Mouse (Mus musculus): ENCODE results near the gene Tmprss15. TPM values are rescaled to one million over a fixed set of nuclear protein-coding genes. Genes with fewer than 3 reads are reported as not detected.

The Tmprss15 gene
- polyA plus RNA-seq (2012; ENCODE audit: insufficient read depth, insufficient read length, low replicate concordance, missing spikeins), result not detected in 2 replicates

DNA sequence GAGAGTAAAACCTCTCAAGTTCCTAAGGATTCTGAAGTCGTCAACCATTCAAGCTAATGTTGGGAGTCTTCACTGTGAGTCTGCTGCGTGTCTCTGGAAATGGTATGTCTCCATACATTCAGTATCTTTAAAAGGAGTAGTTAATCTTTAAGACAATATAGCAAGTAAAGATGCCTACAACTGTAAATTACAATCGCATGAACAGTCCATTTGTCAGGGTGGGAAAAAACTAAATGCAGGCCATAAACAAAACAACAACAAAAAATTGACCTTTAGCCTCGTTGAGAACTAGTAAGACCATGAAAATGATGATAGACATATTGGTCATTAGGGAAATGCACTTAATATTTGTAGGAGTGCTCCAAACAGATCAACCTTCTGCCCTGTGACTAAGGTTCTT lies at the start of gene Tmprss15:
Gene Tmprss15, minus strand, starts transcription at position 101 of the 400 bp plus-strand sequence.
- H3K27ac ChIP-seq (ENCODE audit: insufficient read depth, low read depth, low read length), result no peak within 1 kb of the TSS
- TF ChIP-seq CTCF (IDR thresholded peaks at IDR 0.05; ENCODE audit: insufficient read depth, low read depth, low read length) (no peak), POLR2A (IDR thresholded peaks at IDR 0.05; ENCODE audit: insufficient read depth, low read depth, low read length) (no peak)
- no peaks in the 10 kb centered on the region for H3K4me1 ChIP-seq (ENCODE audit: control insufficient read depth, insufficient read depth, low read length)
- WGBS, result 95% methylated on average over 4 of the region's 4 CpGs
- no peak within 1 kb of the TSS for H3K4me3 ChIP-seq (ENCODE audit: insufficient read depth, low read depth, low read length)

DNA sequence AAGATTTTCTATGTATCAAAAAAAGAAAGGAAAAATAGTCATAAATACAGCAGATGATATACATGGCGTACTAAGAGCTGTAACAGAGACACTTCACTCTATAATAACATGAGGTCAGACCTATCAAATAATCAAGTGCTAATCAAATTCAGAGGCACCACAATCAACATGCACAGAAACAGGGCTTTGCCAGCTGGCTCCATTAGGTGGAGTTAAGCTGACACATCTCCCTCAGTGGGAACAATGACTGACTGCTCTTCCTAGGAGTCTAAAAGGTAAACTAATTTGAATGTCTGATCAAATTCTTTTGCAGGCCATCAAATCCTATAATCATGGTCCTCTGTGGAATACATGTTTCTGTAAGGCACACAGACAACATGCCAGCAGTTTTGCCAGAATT lies 24.0 kb upstream of the Tmprss15 start:
- no peak overlapping the region for H3K27ac ChIP-seq (ENCODE audit: insufficient read depth, low read depth, low read length)
- no peaks in the 10 kb centered on the region for H3K4me1 ChIP-seq (ENCODE audit: control insufficient read depth, insufficient read depth, low read length)
- no peak for TF ChIP-seq POLR2A (IDR thresholded peaks at IDR 0.05; ENCODE audit: insufficient read depth, low read depth, low read length)
- H3K4me3 ChIP-seq (ENCODE audit: insufficient read depth, low read depth, low read length), result no peak overlapping the region
- 77% methylated on average over 1 of the region's 1 CpGs for WGBS

- WGBS, result 8% methylated on average over 1 of the region's 1 CpGs
- Histone ChIP-seq H3K4me1 (ENCODE audit: control insufficient read depth, insufficient read depth, low read length) (no peaks in the 10 kb centered on the region), H3K4me3 (ENCODE audit: insufficient read depth, low read depth, low read length) (no peak overlapping the region), H3K27ac (ENCODE audit: insufficient read depth, low read depth, low read length) (no peak overlapping the region)
- no peak for TF ChIP-seq CTCF (IDR thresholded peaks at IDR 0.05; ENCODE audit: insufficient read depth, low read depth, low read length)
- no peak for TF ChIP-seq POLR2A (IDR thresholded peaks at IDR 0.05; ENCODE audit: insufficient read depth, low read depth, low read length)
Measured at GRCm38 (mm10) chr16:79109516-79109915, 18.6 kb upstream of the Tmprss15 start.

GRCm38 (mm10) chr16:79108969-79109368 lies 18.1 kb upstream of the Tmprss15 start:
- Histone ChIP-seq H3K27ac (ENCODE audit: insufficient read depth, low read depth, low read length) (no peak overlapping the region), H3K4me1 (ENCODE audit: control insufficient read depth, insufficient read depth, low read length) (no peaks in the 10 kb centered on the region), H3K4me3 (ENCODE audit: insufficient read depth, low read depth, low read length) (no peak overlapping the region)
- no peak for TF ChIP-seq POLR2A (IDR thresholded peaks at IDR 0.05; ENCODE audit: insufficient read depth, low read depth, low read length)
- TF ChIP-seq CTCF (IDR thresholded peaks at IDR 0.05; ENCODE audit: insufficient read depth, low read depth, low read length), result no peak
- 44% methylated on average over 5 of the region's 5 CpGs for WGBS

- H3K4me1 ChIP-seq (ENCODE audit: control insufficient read depth, insufficient read depth, low read length), result no peaks in the 10 kb centered on the region
- WGBS, result 79% methylated on average over 2 of the region's 2 CpGs
- TF ChIP-seq POLR2A (IDR thresholded peaks at IDR 0.05; ENCODE audit: insufficient read depth, low read depth, low read length) (no peak), CTCF (IDR thresholded peaks at IDR 0.05; ENCODE audit: insufficient read depth, low read depth, low read length) (no peak)
- no peak overlapping the region for H3K27ac ChIP-seq (ENCODE audit: insufficient read depth, low read depth, low read length)
- H3K4me3 ChIP-seq (ENCODE audit: insufficient read depth, low read depth, low read length), result no peak overlapping the region
Measured at GRCm38 (mm10) chr16:79100325-79100724, 9.4 kb upstream of the Tmprss15 start.

DNA sequence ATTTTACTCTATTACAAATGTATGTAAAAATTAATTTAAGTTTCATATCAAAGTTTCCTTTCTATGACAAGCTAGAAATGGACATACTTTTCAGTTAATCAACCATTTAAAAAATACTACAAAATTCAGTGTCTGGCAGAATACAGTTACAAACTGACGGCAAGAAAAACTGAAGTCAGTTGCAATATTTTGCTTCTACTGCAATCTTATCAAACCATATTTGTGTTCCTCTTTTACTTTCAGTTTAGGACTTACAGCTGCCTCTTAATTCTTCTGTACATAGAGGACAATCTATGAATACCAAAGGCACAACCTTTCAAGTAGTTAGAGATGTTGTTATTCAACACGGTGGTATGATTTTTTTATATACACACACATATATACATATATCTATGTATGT lies 7.4 kb upstream of the Tmprss15 start:
- TF ChIP-seq POLR2A (IDR thresholded peaks at IDR 0.05; ENCODE audit: insufficient read depth, low read depth, low read length) (no peak), CTCF (IDR thresholded peaks at IDR 0.05; ENCODE audit: insufficient read depth, low read depth, low read length) (no peak)
- 98% methylated on average over 2 of the region's 2 CpGs for WGBS

GRCm38 (mm10) chr16:79086550-79086949 lies 4.3 kb downstream of the Tmprss15 start:
- H3K4me3 ChIP-seq (ENCODE audit: insufficient read depth, low read depth, low read length), result no peak overlapping the region
- no peaks in the 10 kb centered on the region for H3K4me1 ChIP-seq (ENCODE audit: control insufficient read depth, insufficient read depth, low read length)
- TF ChIP-seq POLR2A (IDR thresholded peaks at IDR 0.05; ENCODE audit: insufficient read depth, low read depth, low read length), result no peak
- no peak for TF ChIP-seq CTCF (IDR thresholded peaks at IDR 0.05; ENCODE audit: insufficient read depth, low read depth, low read length)
- WGBS, result 94% methylated on average over 6 of the region's 6 CpGs
- H3K27ac ChIP-seq (ENCODE audit: insufficient read depth, low read depth, low read length), result no peak overlapping the region

More for the DNA sequence above, 7.4 kb upstream of the Tmprss15 start:
- Histone ChIP-seq H3K4me3 (ENCODE audit: insufficient read depth, low read depth, low read length) (no peak overlapping the region), H3K27ac (ENCODE audit: insufficient read depth, low read depth, low read length) (no peak overlapping the region), H3K4me1 (ENCODE audit: control insufficient read depth, insufficient read depth, low read length) (no peaks in the 10 kb centered on the region)

- 98% methylated on average over 1 of the region's 1 CpGs for WGBS
- TF ChIP-seq CTCF (IDR thresholded peaks at IDR 0.05; ENCODE audit: insufficient read depth, low read depth, low read length), result no peak
- TF ChIP-seq POLR2A (IDR thresholded peaks at IDR 0.05; ENCODE audit: insufficient read depth, low read depth, low read length), result no peak
- no peak overlapping the region for H3K27ac ChIP-seq (ENCODE audit: insufficient read depth, low read depth, low read length)
- no peak overlapping the region for H3K4me3 ChIP-seq (ENCODE audit: insufficient read depth, low read depth, low read length)
- H3K4me1 ChIP-seq (ENCODE audit: control insufficient read depth, insufficient read depth, low read length), result no peaks in the 10 kb centered on the region
Measured at GRCm38 (mm10) chr16:79063848-79064247, 27.0 kb downstream of the Tmprss15 start.

DNA sequence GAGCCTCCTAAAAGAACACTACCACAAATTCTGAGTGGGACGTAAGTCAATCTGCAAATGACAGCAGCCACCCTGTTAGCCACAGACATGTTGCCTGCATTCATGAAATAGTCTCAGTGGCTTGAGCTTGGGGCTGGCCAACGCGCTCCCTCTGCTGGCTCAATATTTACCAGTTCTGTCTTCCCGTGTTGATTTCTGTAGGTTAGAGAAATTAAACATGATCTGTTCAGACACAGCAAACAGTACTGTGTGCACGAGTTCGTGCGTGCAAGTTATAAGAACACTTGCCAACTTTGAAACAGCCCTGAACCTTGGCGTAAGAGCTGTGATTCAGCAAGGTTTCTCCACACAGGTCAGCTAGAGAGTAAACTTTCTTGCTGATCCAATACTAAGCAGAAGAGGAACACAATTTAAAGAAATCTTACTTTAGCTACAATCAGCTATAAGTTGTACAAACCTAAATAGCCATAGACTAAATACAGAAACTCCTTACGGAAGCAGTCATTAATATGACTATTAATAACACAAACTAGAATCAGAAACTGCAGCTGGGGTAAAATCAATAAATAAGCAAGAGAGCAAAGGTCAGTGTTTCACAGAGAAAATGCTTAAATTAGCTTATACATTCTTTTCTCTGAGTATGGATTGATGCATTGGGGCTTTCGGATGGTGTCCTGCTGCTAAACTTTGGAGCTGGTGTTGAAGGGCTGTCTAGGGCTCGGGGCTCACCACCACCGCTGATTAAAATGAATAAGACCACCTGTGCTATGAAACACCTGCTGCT lies 31.9 kb downstream of the Tmprss15 start:
- Histone ChIP-seq H3K4me3 (ENCODE audit: insufficient read depth, low read depth, low read length) (no peak overlapping the region), H3K27ac (ENCODE audit: insufficient read depth, low read depth, low read length) (no peak overlapping the region), H3K4me1 (ENCODE audit: control insufficient read depth, insufficient read depth, low read length) (no peaks in the 10 kb centered on the region)
- 64% methylated on average over 12 of the region's 12 CpGs for WGBS
- TF ChIP-seq CTCF (IDR thresholded peaks at IDR 0.05; ENCODE audit: insufficient read depth, low read depth, low read length) (no peak), POLR2A (IDR thresholded peaks at IDR 0.05; ENCODE audit: insufficient read depth, low read depth, low read length) (no peak)
